Mouse (Mus musculus): ENCODE results near the gene 1110012L19Rik. TPM values are rescaled to one million over a fixed set of nuclear protein-coding genes. Genes with fewer than 3 reads are reported as not detected.

Gene 1110012L19Rik
- polyA plus RNA-seq, 1 experiment = 30.1 TPM

Other genes with a start within 250 kb of the 1110012L19Rik start
- gene Ids, start 20.8 kb upstream of the 1110012L19Rik start, polyA plus RNA-seq (2011; ENCODE audit: insufficient read length, low read depth, missing spikeins) = 37.6 and 38.3 TPM in 2 replicates
- 43.0 and 44.6 TPM in 2 replicates for gene Tmem185a, start 91.3 kb downstream of the 1110012L19Rik start, polyA plus RNA-seq (2011; ENCODE audit: insufficient read length, low read depth, missing spikeins)